Mouse (Mus musculus) inflammation-experienced regulatory T-cells (primary cell): Measurements from ENCODE around the gene Parp14. TPM values are rescaled to one million over a fixed set of nuclear protein-coding genes. Genes with fewer than 3 reads are reported as not detected.

Source experiments
- polyA plus RNA-seq, 2 experiments: library from polyadenylated mRNA; unstranded; fragments of 100-300 nt; shearing (Covaris generic); gene quantifications; one replicate each; pipeline ENCODE4 v1.2.1; 2017

Parp14 gene
- 10 to 100 TPM; 58.4 to 84.9 TPM for polyA plus RNA-seq

GRCm38 (mm10) chr16:35871048-35871851 lies at the start of gene Parp14:
TSS of gene Parp14 (minus strand) at chr16:35871544.

Other genes starting within 250 kb of the Parp14 start
- 10 to 100 TPM; 25.3 to 26.9 TPM for gene Dirc2, start 102.2 kb downstream of the Parp14 start, polyA plus RNA-seq
- 10 to 100 TPM; 23.8 to 30.4 TPM for gene Hspbap1, start 101.2 kb downstream of the Parp14 start, polyA plus RNA-seq
- gene Parp9, start 66.9 kb upstream of the Parp14 start, polyA plus RNA-seq: 10 to 100 TPM; 84.8 to 85.1 TPM
- 10 to 100 TPM; 46.9 to 61.1 TPM for gene Dtx3l, start 67.6 kb upstream of the Parp14 start, polyA plus RNA-seq
- gene Kpna1, start 107.2 kb upstream of the Parp14 start, polyA plus RNA-seq: 10 to 100 TPM; 58.2 to 72.5 TPM
- 1 to 10 TPM; 6.3 to 7.4 TPM for gene Wdr5b, start 169.6 kb upstream of the Parp14 start, polyA plus RNA-seq
- gene Fam162a, start 200.1 kb upstream of the Parp14 start, polyA plus RNA-seq: 100 to 1,000 TPM; 109 to 113 TPM
- gene Ccdc58, start 200.1 kb upstream of the Parp14 start, polyA plus RNA-seq: 10 to 100 TPM; 30.5 to 40.8 TPM